Mouse (Mus musculus) B cell, adult 2 months (primary cell): ENCODE measurements around the gene Zpr1.
A peak's percentile ranks its signal among the peaks of the same experiment; 100 is the strongest.

ENCODE experiments used
- DNase-seq, 2 experiments: peaks; one replicate each; pipeline ENCODE4 v3.0.0; 2022

Gene Zpr1

GRCm38 (mm10) chr9:46272677-46273454 is at the start of gene Zpr1:
TSS of gene Zpr1 (plus strand) at chr9:46273064.
- peak; percentile 91 to 93 for DNase-seq

- no peak for DNase-seq
These were observed 49.8 kb upstream of the Zpr1 start for GRCm38 (mm10) chr9:46223090-46223489.

- DNase-seq, result no peak
These were observed 48.8 kb upstream of the Zpr1 start for GRCm38 (mm10) chr9:46224101-46224500.

- DNase-seq, result no peak
These were observed 47.8 kb upstream of the Zpr1 start for GRCm38 (mm10) chr9:46224945-46225660.

GRCm38 (mm10) chr9:46227064-46227614 is 45.7 kb upstream of the Zpr1 start:
- DNase-seq, result no peak

GRCm38 (mm10) chr9:46228491-46228890 is 44.4 kb upstream of the Zpr1 start, which contains the start of gene Apoa1:
TSS of gene Apoa1 (plus strand) at chr9:46228580.
- DNase-seq, result no peak

- DNase-seq, result peak; percentile 40
These were observed 43.1 kb upstream of the Zpr1 start for GRCm38 (mm10) chr9:46229573-46230449.

- DNase-seq, result no peak
These were observed 42.4 kb upstream of the Zpr1 start for GRCm38 (mm10) chr9:46230450-46230975.

GRCm38 (mm10) chr9:46235196-46235595 is 37.7 kb upstream of the Zpr1 start:
- DNase-seq, result no peak

GRCm38 (mm10) chr9:46235596-46235648 is 37.4 kb upstream of the Zpr1 start, which contains the start of gene Apoc3:
TSS of gene Apoc3 (minus strand) at chr9:46235636.
- DNase-seq, result no peak

GRCm38 (mm10) chr9:46235649-46236048 is 37.2 kb upstream of the Zpr1 start:
- DNase-seq, result no peak

GRCm38 (mm10) chr9:46238850-46239249 is 34.0 kb upstream of the Zpr1 start:
- DNase-seq, result no peak

- DNase-seq, result no peak
These were observed 32.2 kb upstream of the Zpr1 start, which contains the start of gene Apoa4 for GRCm38 (mm10) chr9:46240526-46241153. TSS of gene Apoa4 (plus strand) at chr9:46240696.

- DNase-seq, result no peak
These were observed 31.0 kb upstream of the Zpr1 start for GRCm38 (mm10) chr9:46241818-46242217.

GRCm38 (mm10) chr9:46243122-46243521 is 29.7 kb upstream of the Zpr1 start:
- DNase-seq, result no peak

GRCm38 (mm10) chr9:46243584-46243983 is 29.3 kb upstream of the Zpr1 start:
- DNase-seq, result no peak

GRCm38 (mm10) chr9:46246752-46247324 is 26.0 kb upstream of the Zpr1 start:
- peak; percentile 44 to 49 for DNase-seq

- no peak for DNase-seq
These were observed 16.7 kb upstream of the Zpr1 start for GRCm38 (mm10) chr9:46256177-46256576.

GRCm38 (mm10) chr9:46256658-46257385 is 16.0 kb upstream of the Zpr1 start:
- no peak for DNase-seq

- no peak for DNase-seq
These were observed 15.3 kb upstream of the Zpr1 start for GRCm38 (mm10) chr9:46257546-46257945.

- no peak for DNase-seq
These were observed 13.8 kb upstream of the Zpr1 start for GRCm38 (mm10) chr9:46259111-46259510.

GRCm38 (mm10) chr9:46261131-46261530 is 11.7 kb upstream of the Zpr1 start:
- no peak for DNase-seq
